Mouse (Mus musculus) lung, postnatal 25 days (tissue): ENCODE measurements around the gene Nelfcd.

Source experiments
- DNase-seq: peaks from one replicate; pipeline ENCODE4 v3.0.0; 2022; ENCODE audit warnings: low spot score

Gene Nelfcd

DNA sequence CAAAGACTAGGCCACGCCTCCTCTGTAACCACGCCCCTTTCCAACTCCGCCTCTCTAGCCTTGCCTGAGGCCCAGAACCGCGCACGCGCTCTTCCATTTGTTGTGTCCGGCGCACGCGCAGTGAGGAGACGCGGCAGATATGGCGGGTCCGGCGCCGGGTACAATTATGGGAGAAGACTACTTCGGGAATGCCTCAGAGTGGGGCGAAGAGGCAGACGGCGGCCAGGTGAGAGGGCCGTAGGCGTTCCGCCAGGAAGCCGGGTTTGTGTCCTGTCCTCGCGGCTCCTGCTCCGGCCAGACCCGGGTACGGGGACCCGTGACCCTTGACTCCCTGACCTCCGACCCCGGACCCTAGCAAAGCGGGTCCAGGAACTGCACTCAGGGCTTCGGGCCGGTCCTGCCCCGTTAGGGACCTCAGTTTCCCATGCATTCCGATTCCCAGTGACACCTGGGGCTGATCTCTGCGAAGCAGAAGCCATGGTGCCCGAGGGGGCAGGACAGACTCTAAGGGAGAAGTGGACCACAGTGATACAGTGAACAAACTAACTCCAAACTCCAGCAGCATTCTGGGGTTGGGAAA is at the start of gene Nelfcd:
Gene Nelfcd (plus strand): TSS at position 74 of the 580 bp plus-strand sequence.
- DNase-seq: peak; percentile 95

DNA sequence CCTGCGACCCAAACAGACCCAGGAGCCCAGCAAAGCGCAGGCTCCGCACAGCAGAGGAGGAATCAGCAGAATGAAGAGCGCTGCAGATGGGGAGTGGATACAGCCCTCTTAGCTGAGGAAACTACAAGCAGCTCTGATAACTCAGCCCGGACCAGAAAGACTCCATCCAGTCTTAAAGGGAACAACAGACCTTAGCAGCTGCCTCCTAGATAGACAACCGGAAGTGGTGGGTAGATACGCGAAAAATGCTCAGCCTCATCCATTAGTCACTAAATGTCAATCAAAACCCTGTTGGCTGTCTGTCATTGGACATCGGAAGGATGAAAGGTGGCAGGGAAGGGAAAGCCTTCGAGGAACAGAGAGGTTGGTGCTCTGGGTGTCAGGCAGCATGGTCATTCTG is 49.0 kb upstream of the Nelfcd start:
- no peak for DNase-seq

DNA sequence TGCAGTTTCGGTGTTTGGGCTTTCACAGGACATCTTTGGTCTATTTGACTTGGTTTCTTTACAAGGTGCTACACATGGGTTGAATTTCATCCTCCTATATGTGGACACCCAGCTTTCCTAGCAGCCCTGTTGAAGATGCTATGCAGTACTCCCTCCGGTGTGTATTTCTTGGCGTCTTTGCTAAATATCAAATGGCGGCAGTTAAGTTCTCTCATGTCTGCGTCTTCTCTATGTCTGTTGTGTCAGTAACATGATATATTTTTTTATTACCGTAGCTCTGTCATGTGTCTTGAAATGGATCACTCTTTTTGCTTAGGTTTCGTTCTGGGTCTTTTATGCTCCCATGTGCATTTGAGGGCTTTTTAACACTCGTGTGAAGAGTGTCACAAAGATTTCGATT is 34.6 kb upstream of the Nelfcd start:
- no peak for DNase-seq

DNA sequence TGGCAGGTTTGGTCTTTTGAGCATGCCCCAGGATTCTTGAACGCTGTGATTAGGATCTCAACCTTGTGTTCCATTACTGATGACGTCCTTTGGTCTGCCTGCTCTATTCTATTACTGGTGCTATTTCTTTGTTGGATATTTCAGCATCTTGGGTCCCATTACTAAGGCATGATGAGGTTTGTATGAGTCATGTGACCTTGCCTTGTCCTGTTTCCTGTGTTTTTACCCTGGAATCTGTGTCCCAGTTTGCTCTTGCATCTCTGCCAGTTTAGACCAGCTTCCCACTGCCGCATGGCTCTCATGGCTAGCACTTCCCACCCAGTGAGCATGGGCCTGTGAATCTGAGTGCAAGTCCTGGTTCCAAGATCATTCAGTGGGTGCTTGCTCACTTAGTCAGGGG is 23.7 kb upstream of the Nelfcd start:
- no peak for DNase-seq

DNA sequence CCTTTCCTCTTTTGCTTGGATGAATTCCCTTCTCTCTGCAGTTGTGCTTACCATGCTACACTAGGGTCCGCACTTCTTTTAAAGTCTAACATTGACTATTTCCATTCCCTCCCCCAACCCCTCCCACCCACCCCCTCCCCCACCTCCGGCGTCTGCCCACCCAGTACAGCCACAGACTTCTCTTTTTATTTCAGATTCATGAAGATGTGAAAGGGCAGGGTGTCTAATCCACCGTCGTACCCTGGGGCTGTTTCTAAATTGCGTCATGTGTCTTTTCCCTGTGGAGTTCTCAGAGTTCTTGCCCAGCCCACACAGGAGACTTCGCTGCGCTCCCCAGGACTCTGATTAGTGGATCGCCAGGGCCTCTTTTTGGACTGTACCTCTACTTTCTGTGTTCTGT is 23.1 kb upstream of the Nelfcd start:
- DNase-seq: no peak

DNA sequence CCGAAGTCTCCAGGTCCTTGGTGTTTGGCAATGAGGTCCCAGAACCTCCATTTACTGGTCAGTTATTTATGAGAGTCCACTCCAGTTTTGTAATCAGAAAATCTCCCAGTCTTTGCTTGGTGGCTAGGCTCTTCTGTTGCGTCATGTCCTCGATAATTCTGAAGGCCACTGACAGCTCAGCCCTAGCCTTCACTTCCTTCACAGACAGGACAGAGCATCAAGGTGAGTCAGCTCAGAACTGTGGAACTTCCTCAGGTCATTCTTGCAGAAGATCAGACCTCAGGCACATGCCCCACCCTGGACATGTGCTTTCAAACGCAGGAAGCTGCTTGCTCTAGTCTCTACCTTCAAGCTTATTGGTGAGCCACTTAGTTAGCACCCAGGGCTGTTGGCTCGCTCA is 22.2 kb upstream of the Nelfcd start:
- no peak for DNase-seq

DNA sequence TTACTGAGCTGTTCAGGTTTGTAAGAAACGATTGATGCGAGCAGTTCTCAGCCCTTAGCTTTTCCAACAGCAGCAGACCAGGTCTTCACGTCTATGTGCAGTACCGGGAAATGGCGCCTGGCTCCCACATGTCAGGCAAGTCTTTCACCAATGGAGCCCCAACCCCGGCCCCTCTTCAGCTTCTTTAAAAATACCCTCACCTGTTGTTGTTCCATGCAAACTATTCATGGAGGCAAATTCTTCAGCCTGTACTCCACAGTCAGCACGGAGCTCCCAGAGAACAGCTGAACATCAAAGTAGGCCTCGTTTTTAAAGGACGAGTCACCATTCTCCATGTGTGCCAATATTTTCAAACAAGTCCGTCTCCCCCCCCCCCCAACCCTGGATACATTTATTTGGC is 19.0 kb upstream of the Nelfcd start:
- DNase-seq: no peak

DNA sequence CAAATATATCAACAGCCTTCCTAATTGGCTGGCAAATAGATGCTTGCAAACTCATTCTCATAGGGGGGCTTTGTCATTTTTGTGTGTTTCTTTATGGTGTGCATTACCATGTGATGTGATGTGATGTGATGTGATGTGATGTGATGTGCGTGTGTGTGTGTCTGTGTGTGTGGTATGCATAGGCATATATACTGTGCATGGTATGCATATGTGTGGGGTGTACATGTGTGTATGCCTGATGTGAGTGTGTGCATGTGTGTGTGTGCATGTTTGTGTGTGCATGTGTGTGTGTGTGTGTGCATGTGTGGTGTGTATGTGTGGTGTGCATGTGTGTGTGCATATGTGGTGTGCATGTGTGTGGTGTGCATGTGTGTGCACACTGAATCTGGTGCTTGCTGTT is 18.5 kb upstream of the Nelfcd start:
- no peak for DNase-seq

DNA sequence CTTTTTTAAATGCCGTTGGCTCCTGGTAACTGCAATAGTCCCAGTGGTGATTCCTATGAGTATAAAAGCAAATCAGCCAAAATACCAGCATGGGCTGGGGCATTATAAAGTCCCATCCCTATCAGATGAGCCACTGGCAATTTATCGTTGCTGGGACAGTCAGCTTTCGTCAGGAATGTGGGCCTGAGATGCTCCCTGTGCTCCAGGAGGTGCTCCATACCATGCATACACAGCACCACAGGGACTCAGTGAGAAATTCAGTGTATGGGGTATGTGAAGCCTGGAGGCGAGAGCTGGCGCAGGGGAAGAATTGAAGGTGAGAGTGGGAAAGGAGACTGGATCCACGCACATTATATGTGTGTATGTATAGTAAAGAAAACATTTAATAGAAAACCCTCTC is 17.7 kb upstream of the Nelfcd start:
- no peak for DNase-seq

DNA sequence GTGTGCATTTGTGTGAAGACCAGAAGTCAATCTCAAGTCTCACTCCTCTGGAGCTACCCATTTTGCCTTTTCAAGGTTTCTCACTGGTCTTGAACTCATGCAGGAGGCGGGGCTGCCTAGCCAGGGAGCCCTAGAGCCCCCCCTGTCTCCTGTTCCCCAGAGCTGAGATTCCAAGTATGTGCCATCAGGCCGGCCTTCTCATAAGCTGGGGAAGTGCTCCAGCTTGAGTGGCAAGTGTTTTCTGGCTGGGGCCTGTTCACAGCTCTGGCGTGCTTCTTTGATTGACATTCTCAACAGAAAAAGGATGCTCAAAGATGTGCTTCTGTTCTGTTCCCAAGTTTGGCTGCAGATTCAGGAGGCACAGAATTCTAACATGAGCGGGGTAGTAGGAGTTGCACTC is 15.2 kb upstream of the Nelfcd start:
- no peak for DNase-seq

DNA sequence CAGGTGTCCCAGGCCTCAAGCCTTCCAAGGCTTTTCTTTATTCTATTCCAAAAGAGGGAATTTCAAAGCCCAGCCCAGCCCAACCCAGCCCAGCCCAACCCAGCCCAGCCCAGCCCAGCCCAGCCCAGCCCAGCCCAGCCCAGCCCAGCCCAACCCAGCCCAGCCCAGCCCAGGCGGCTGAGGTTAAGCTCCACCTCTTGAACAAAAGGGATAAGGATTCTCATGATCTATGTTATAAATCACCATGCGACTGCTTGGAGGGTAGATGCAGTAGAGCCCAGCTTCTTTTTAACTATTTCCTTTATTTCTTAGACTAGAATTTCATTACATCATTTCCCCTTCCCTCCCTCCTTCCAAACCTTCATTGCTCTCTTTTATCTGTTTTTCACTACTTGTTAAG is 5.4 kb upstream of the Nelfcd start:
- DNase-seq: no peak

DNA sequence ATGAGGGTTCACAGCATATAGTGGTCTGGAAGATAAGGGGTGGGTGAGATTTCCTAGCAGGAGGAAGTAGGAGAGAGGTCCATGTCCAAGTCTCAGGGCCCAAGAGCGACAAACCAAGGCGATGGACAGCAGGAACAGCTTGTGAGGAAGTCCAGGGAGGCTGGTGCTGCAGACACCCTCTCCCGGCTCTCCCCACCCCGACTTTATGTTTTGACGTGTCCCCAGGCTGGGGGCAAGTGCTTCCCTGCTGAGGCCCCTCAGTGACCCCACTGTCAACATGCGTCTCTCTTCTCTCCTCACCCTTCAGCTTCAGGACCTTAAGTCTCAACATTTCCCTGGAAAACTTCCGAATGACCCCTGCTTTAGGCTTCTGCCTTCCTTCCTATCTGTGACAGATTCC is 2.5 kb upstream of the Nelfcd start:
- no peak for DNase-seq

DNA sequence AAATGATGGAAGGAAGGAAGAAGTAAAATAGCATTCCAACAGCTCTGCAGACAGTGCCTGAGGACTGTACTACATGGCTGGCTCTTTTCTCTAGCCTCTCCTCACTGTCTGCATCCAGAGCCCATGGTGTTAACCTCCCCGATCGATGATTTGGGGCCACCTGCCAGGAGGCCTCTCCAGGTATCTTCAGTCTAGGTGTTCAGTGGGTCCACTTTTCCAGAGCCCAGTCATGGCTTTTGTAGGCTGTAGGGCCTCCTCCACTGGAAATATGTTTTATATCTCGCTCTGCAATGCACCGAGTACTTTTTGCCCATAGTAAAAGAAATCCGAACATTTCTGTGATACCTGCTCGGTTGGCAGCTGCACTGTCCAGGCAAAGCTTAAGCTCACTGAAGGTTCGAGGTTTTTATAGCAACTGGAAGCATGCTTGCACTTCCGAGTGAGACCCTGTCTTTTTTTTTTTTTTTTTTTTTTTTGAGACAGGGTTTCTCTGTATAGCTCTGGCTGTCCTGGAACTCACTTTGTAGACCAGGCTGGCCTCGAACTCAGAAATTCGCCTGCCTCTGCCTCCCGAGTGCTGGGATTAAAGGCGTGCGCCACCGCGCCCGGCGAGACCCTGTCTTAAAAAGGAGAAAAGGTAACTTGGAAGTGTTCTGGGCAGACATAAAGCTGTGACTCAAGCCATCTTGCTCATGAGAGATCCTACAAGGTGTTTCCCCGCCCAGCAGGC is 438 bp upstream of the Nelfcd start:
- no peak for DNase-seq

DNA sequence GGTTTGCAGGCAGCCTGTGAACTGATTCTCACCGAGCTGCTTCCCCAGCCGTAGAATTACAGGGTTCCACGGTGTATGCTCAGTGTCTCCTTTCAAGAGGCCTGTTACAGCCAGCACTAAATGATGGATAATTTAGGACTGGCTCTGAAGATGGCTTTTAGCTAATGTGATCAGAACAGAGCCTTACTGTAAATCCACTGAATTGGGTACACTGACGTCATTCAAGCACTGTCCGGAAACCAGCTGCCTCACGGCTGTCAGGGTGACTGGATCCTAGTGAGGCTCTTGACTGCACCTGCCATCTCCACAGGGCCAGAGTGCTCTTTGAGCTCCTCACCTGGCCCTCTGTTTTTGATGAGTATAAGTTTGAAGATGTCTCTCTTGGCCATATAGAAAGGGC is 5.5 kb downstream of the Nelfcd start:
- no peak for DNase-seq

DNA sequence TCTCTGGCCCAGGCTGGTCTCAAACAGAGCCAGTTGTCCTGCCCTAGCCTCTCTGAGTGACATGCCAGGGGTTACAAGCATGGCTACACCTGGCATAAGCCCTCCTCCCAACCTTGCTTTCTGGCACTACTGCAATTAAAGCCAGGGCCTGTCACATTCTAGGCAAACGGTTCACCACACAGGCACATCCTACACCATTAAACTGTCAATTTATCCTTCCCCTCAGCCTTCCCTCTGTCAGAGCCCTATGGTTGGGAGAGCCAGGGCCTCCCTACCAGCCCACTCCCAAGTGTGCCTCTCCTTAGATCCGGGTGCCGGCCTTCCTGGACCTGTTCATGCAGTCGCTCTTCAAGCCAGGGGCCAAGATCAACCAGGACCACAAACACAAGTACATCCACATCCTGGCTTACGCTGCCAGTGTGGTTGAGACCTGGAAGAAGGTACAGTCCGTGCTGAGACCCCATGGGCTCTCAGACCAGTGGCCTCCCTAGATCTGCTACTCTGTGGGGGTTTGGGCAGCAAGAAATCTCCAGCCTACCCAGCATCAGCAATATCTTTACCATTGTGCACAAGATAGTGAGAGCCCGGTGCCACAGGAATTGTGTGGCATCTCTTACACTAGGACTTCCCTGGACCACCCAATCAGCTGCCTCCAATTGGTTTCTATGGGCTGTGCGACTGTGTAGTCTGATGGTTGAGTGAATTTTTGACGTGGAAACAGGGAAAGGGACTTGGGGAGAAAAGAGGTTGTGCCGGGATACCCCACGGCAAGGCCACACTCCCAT is 8.9 kb downstream of the Nelfcd start:
- no peak for DNase-seq

DNA sequence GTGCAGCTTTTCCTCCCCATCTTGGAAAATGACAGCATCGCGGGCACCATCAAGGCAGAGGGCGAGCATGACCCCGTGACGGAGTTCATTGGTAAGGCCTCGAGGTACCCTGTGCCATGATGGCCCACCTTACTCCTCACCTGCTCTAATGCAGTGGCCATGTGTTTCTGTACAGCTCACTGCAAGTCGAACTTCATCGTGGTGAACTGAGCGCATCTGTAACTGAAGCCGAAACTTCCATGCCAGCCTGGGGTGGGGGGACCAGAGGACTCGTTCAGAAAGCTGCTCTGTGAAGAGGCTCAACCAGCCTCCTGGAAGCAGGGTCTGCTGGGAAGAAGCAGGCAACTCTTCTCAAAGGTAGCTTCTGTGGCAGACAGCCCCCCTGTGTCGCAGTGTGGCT is 11.3 kb downstream of the Nelfcd start:
- DNase-seq: no peak

DNA sequence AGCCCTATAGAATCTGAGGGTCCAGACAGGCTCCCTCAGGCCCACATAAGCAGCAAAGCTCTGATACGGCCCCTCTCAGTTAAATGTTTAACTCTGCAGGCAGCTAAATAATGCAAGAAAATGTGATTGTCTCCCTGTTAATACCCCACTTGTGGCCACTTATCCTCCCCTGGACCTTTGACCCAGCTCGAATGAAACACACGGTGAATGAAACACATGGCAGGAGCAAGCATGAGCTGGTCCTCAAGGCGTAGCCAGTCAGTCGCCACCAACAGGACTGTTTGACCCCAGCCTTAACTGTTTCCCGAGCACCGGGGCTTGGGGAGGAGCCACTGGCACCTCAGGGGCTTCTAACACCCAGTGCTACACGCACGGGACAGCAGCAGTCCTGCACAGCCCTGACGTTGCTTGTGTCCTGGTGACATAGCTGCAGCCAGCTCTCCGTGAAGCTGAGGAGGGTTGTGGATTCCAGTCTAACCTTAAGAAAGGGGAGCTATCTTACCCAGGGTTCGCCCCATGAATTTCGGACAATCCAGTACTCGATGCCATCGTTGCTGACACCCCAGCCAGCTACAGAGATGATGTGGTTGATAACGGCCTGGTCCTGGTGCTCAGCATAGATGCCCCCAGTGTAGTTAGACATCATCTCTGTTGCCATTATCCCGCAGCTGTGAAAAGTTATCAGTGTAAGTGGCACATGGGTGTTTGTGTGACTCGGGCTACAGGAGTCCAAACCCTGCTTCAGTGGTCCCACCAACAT is 12.7 kb downstream of the Nelfcd start:
- DNase-seq: no peak

DNA sequence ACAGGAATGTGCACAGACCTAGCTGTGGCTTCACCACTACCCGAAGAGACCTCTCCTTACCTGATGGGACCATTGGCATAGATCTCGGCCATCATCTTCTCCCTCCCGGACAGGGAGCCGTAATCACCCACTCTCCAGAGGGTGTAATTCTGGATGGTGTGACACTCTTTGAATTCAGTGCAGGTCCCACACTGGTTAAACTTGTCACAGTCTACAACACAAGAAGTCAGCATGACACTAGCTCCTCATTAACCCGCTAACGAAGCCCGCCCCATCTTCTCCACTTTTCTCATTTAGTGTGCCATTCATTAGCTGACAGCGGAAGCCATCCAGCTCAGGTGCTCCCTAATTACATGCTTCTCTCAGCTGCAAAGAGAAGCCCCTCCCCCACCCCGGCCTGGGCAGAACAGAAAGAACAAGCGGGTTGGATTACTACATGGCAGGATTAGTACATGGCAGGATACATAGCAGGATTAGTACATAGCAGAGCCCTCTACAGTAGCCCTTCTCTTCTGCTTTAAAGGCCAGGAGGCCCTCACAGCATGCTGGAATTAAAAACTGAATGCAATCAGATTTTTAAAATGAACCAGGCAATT is 13.5 kb downstream of the Nelfcd start:
- DNase-seq: no peak

DNA sequence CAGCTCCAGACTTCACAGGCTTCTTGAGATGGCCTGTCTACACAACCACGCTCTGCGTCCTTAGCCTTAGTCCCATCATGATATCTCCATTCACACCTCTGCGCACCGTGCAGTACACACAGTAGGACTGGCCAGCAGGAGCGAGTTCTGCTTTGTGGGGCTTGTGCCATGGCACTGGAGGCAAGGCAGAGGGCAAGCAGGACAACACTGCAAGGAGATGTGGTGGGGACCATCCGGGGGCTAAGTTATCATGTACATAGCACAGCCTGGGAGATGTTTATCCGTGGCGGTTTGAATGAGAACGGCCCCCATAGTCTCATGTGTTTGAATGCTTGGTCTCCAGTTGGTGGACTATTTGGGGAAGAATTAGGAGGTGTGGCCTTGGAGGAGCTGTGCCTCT is 19.3 kb downstream of the Nelfcd start:
- no peak for DNase-seq

DNA sequence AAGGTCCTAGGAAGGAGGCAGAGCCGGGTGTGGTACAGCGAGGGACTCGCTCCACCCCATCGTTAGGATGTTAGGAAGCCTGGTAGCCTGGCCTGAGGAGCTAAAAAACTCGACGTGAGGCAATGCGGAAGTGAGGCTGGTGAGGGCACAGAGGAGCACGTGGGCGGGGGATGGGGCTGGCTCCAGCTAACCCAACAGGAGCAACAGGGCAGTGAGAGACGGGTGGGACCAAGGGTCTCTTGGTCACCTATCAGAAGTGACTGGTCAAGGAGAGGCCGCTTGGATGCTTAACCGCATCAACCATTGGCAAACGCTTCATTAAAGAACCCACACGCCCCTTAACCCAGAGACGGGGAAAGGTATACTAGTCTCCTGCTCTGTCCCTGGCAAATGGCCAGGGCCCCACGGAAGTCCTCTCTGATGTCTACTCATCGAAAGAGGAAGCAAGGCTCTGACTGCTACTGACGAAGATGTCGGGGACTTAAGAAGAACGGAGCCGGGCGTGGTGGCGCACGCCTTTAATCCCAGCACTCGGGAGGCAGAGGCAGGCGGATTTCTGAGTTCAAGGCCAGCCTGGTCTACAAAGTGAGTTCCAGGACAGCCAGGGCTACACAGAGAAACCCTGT is 20.6 kb downstream of the Nelfcd start:
- DNase-seq: peak; percentile 45

DNA sequence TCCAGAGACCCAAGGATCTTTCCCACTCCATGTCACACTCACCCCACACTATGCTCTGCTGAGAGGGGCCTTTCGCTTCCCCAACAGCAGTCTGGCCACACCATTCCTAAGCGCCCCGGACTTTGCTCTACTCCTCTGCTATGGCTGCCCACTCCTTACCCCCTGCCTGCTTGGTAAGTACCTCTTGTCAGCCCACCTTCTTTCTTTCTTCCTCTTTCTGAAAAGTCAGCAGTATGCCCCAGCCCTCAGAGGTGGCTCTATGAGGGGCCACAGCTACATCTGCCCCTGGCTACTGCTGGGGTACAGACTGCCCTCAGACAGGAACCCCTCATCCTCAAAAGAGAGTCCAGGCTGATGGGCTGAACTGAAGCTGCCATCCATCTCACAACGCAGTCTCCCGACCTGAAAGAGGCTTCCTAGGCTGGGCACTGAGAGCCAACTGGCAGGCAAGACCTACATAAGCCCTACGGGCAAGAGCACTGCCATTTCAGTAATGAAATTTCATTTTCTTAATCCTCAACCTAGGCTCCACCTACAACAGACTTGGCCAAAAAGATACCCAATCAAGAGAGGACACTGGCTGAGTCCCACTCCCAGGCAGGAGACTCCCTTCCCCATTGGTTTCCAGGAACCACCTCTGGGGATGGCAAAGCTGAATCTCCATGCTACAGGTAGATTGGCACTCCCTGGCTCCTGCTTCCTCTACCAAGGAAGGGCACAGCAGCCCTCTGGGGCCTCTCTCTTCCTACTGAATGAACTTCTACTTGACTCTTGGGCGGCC is 21.5 kb downstream of the Nelfcd start:
- DNase-seq: no peak
